Mouse (Mus musculus): ENCODE results near the gene Spire2.

- TF ChIP-seq CTCF (IDR thresholded peaks at IDR 0.05; ENCODE audit: insufficient read depth, low read depth, low read length) (no peak), POLR2A (IDR thresholded peaks at IDR 0.05; ENCODE audit: insufficient read depth, low read depth, low read length) (no peak)
Measured at GRCm38 (mm10) chr8:123408586-123409544, 76.4 kb downstream of the Spire2 start.

Data from olfactory bulb, adult 2 months (tissue).